Mouse (Mus musculus) spleen, postnatal 4 days (tissue): ENCODE measurements around the gene Zscan29.

ENCODE experiments used
- DNase-seq, 2 experiments: peaks; one replicate each; pipeline ENCODE4 v3.0.0; 2022; ENCODE audit warnings: low spot score in 2 of 2

Gene Zscan29

DNA sequence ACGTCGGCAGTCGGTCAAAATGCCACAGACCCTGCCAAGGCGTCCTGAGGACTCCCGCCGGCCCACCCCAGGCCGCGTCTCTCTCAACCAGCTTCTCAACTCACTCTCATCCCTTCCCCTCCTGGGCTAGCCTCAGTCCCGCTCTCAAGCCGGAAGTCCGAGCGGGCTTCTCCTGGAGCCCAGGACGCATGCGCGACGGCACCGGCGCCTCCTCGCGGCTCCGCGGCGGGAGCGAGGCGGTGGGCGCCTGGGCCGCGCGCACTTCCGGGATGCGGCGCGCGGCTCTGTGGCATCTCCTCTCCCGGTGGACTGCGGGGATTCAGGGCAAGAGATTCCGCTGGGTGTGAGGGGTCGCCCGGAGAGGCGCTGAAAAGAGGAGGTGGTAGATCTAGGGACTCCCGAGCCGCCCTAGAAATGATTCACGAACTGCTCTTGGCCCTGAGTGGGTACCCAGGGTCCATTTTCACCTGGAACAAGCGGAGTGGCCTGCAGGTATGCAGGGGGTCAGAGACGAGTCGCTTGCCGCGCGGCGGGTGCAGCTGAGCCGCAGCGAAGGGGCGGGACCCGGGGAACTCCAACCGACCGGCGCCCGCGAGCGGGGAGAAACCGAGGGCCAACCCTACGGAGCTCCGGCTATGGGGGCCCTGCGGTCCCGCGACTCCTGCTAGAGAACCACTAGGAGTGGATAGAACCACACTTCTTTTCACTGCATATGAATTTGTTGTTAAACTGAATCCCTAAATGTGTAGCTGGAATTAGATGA is at the start of gene Zscan29:
TSS of gene Zscan29 (minus strand) at position 146 of the 763 bp plus-strand sequence.
- DNase-seq = peak; percentile 92 to 97

DNA sequence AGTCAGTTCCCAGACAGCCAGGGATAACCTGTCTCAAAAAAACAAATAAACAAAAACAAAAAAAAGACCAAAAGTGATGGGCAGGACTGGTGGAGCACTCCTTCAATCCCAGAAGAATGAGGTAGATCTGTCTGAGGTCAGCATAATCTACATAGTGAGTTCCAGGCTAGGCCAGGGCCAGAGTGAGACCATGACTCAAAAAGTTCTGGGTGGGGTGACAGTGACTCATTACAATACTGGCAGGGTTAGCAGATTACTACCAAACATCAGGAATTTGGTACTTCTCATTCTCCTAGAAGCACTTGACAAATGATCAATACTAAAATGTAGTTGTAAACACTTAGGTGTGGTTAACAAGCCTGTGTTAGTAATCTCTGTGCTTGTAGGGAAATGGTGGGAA is 49.1 kb upstream of the Zscan29 start:
- no peak for DNase-seq

DNA sequence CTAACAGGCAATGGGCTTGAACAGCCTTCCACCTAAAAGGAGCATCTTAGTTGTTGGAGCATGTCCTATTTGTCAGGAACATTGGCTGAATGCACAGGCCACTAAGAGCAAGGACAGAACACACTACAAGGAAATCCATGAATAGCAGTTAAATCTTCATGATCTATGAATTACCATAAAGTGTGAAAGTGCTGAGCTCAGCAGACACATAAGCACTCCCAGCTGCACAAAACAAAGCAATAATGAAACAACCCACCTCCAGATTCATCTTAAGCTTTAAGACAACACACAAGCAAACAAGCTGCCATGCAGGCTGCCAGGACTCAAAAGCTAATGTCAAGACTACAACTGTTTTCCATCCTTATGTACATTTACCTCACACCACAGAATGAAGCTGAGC is 48.3 kb upstream of the Zscan29 start:
- DNase-seq = no peak

DNA sequence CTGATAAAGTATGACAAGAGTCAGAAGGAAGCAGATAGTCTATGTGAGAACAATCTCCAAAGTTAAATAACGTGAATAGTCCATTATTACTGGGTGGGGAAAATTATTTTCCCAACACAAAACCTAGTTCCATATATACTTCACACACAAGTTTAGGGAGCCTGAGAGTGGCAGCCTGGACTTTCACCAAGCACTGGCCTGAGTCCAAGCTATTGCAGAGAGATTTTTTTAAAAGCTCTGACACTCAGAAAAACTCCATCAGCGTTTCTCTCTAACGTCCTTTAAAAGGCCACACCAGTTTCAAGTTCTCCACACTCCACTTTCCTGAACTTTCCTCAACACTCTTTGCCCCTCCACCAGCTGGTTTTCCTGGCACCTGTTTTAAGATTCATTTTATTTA is 43.6 kb upstream of the Zscan29 start:
- DNase-seq = no peak

GRCm38 (mm10) chr2:121206541-121206940 is 35.6 kb upstream of the Zscan29 start:
- no peak for DNase-seq

GRCm38 (mm10) chr2:121204276-121204675 is 33.4 kb upstream of the Zscan29 start:
- DNase-seq = no peak

- DNase-seq = no peak
These were observed 24.5 kb upstream of the Zscan29 start for GRCm38 (mm10) chr2:121195466-121195865.

DNA sequence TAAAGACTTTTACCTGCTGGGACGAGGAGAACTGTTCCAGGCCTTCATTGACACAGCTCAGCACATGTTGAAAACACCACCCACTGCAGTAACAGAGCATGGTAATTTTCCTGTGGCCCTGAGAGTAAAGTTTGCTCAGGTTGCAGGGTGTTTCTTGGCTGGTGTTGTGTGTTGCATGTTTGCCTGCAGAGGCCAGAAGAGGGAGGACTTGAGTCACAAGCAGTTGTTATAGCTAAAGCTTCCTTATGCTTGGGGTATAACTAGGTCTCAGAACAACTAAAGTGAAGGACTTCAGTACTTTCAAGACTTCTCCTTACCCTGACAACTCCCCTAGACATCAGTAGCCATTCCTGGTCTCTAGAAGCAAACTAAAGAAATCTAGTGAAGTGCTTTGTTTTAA is 17.6 kb upstream of the Zscan29 start:
- DNase-seq = peak in 1 of 2 experiments; percentile 43

DNA sequence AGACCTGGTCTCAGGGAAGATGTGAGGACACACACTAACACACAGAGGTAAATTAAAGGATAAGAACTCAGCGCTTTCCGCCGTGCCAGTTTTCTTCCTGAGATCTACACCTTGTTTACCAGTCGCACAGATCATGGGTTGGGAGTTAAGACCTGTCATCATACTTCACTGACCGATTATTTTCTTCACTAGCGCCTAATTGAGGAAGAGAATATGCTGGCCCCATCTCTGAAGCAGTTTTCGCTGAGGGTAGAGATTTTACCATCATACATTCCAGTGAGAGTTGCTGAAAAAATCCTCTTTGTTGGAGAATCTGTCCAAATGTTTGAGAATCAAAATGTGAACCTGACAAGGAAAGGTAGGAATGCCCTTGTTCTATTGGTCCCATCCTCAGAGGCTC is 13.2 kb upstream of the Zscan29 start:
- no peak for DNase-seq

DNA sequence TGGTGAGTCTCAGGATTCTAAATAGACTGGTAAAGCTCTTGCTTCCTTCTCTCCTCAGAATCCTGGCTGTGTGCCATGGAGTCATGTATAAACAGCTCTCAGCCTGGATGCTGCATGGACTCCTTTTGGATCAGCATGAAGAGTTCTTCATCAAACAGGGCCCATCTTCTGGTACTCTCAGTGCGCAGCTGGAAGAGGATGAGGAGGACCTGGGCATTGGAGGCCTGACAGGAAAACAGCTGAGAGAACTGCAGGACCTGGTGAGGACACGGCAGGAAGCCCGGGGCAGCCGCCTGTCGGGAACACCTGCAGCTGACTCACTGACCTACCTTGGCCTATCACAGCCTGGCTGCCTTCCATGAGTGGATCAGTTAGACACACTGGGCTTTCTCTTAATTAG is 12.5 kb upstream of the Zscan29 start:
- peak in 1 of 2 experiments; percentile 56 for DNase-seq

- DNase-seq = no peak
These were observed 8.0 kb upstream of the Zscan29 start for GRCm38 (mm10) chr2:121178828-121179479.

GRCm38 (mm10) chr2:121170481-121170971 is 399 bp downstream of the Zscan29 start, which contains the start of gene Tubgcp4:
Gene Tubgcp4 (plus strand): TSS chr2:121170654.
- DNase-seq = peak in 1 of 2 experiments; percentile 45

DNA sequence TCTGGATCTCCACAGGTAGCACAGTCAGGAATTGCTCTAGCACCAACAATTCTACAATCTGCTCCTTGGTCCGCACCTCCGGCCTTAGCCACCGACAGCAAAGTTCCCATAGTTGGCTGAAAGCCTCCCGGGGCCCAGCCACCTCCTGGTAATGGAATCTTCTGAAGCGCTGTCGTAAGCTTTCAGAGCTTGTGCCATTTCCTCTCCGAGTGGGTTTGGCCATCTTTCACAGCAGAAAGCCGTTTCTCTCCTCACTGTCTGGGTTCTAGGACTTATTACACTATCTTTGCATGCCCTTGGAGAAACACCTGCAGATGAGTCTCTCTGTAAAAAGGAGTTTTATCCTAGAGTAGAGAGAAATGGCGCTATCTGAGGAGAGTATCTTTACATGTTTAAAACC is 1.0 kb downstream of the Zscan29 start:
- peak; percentile 31 to 71 for DNase-seq

- peak in 1 of 2 experiments; percentile 55 for DNase-seq
These were observed 1.8 kb downstream of the Zscan29 start for GRCm38 (mm10) chr2:121169173-121169572.

DNA sequence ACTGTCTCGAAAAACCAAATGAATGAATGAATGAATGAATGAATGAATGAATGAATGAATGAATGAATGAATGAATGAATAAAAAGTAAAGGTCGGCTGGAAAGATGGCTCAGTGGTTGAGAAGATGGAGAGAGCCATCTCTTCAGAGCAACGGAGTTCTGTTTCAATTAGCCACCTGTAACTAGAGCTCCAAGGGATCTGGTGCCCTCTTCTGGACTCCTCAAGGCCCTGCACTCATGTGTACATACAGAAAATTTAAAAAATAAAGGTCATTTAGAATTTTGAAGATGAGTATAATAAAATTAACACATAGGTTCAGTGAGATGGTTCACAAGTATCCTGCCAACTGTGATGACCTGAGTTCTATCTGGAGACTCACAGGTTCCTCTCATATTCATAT is 17.8 kb downstream of the Zscan29 start:
- no peak for DNase-seq

GRCm38 (mm10) chr2:121149679-121150078 is 21.2 kb downstream of the Zscan29 start:
- DNase-seq = no peak

- no peak for DNase-seq
These were observed 28.5 kb downstream of the Zscan29 start for GRCm38 (mm10) chr2:121142415-121142814.

DNA sequence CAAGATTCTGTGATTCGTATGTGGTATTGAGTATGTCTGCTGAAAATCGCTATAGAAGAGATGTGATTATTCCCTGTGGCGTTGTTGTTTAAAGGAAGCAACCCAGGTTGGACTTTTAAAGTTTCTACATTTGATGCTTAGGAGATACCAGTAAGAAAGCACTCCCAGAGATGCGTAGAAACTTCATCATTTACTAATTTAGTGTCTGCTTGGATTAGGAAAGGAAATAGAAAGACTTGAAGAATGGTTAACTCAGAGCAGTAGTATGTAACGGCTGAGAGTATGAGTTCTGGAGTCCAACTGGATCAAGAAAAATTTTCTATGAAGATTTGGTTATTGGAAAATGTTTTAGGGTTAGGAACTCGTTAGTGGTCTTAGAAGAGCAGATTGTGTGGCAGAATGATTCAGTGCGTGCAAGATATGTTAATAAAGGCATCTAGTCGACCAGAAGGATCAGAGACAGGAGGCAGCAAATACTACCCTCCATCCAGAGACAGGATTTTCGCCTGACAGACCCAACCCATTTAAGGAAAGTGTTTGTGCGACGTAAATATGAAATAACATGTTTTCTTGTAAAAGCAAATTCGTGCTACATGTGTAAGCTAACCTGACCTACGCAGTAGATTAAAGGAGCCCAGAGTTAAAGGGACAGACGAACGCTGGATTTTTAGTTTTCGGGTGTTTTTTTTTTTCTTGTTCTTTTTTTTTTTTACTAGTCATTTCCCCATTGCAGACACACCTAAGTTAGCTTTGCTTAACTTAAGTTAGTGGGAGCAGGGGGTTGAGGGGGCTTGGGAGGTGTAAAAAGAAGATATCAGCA is 29.5 kb downstream of the Zscan29 start:
- no peak for DNase-seq

- peak; percentile 83 to 93 for DNase-seq
These were observed 30.7 kb downstream of the Zscan29 start, which contains the start of the genes Adal and Lcmt2 for GRCm38 (mm10) chr2:121140018-121140882. Gene Adal (plus strand): TSS chr2:121140428. Gene Lcmt2 (minus strand): TSS chr2:121140653.

- peak; percentile 21 to 61 for DNase-seq
These were observed 31.5 kb downstream of the Zscan29 start for GRCm38 (mm10) chr2:121139266-121140017.
